Comparison of ENCODE assay signal across 8 mouse cellular contexts in genomic region chr11:98785772-98786281, GRCm38 (mm10). TPM values are rescaled to one million over a fixed set of nuclear protein-coding genes. Genes with fewer than 3 reads are reported as not detected.
DNase-seq lines count a peak whose midpoint lies in the region; ATAC-seq lines count a peak whose summit lies in the region.

No protein-coding gene starts in this region.

- H3K27ac ChIP-seq in embryonic facial prominence, embryonic 15.5 days (replicated peaks): peak overlapping the region; percentile 87
- H3K27ac ChIP-seq in heart, embryonic 11.5 days (ENCODE audit: low read depth, low read length): peak overlapping the region; percentile 97
- peak overlapping the region; percentile 95 for H3K27ac ChIP-seq in kidney, embryonic 14.5 days (ENCODE audit: low read depth, low read length)
- peak overlapping the region; percentile 59 for H3K27ac ChIP-seq in liver, embryonic 11.5 days (ENCODE audit: low read depth, low read length)

- peak; percentile 34 for DNase-seq in A20 (ENCODE audit: low read depth, low spot score)
- peak; percentile 82 for DNase-seq in adrenal gland, postnatal 10 days
- DNase-seq in liver, embryonic 11.5 days (ENCODE audit: low spot score): no peak
- peak; percentile 57 for DNase-seq in neural tube, embryonic 10.5 days (ENCODE audit: extremely low spot score, low spot score)
- peak; percentile 65 to 77 for DNase-seq in thymus, adult 18-20 months

- no peaks in the 10 kb centered on the region for H3K9me3 ChIP-seq in embryonic facial prominence, embryonic 15.5 days (replicated peaks)
- no peaks in the 10 kb centered on the region for H3K9me3 ChIP-seq in heart, embryonic 11.5 days (replicated peaks; ENCODE audit: control insufficient read depth, low read length)
- no peaks in the 10 kb centered on the region for H3K9me3 ChIP-seq in kidney, embryonic 14.5 days (ENCODE audit: control insufficient read depth, low read length)
- H3K9me3 ChIP-seq in liver, embryonic 11.5 days (ENCODE audit: control insufficient read depth, low read length): no peaks in the 10 kb centered on the region

- peak overlapping the region; percentile 32 for H3K4me2 ChIP-seq in embryonic facial prominence, embryonic 15.5 days (replicated peaks)
- peak overlapping the region; percentile 58 for H3K4me2 ChIP-seq in heart, embryonic 11.5 days
- H3K4me2 ChIP-seq in kidney, embryonic 14.5 days (replicated peaks; ENCODE audit: low read depth, low read length): peak overlapping the region; percentile 36
- H3K4me2 ChIP-seq in liver, embryonic 11.5 days: peak overlapping the region; percentile 53

- no peak for ATAC-seq in embryonic facial prominence, embryonic 15.5 days (ENCODE audit: insufficient number of reproducible peaks, low FRiP score, low TSS enrichment, low read depth)
- no peak for ATAC-seq in heart, embryonic 11.5 days (replicated peaks; ENCODE audit: insufficient number of reproducible peaks, low FRiP score, low TSS enrichment)
- ATAC-seq in kidney, embryonic 14.5 days (ENCODE audit: low FRiP score, low TSS enrichment): no peak
- no peak for ATAC-seq in liver, embryonic 11.5 days (replicated peaks; ENCODE audit: low FRiP score)

- 11% methylated on average over 12 of the region's 12 CpGs for WGBS in embryonic facial prominence, embryonic 15.5 days
- WGBS in heart, embryonic 11.5 days (ENCODE audit: insufficient replicate concordance): 6% methylated on average over 12 of the region's 12 CpGs
- 5% methylated on average over 12 of the region's 12 CpGs for WGBS in kidney, embryonic 14.5 days
- WGBS in liver, embryonic 11.5 days: 6% methylated on average over 12 of the region's 12 CpGs

- no peaks in the 10 kb centered on the region for H3K27me3 ChIP-seq in embryonic facial prominence, embryonic 15.5 days
- H3K27me3 ChIP-seq in heart, embryonic 11.5 days (ENCODE audit: control insufficient read depth, insufficient read depth, low read length): no peaks in the 10 kb centered on the region
- H3K27me3 ChIP-seq in kidney, embryonic 14.5 days (ENCODE audit: control insufficient read depth, insufficient read depth, low read length): no peaks in the 10 kb centered on the region
- no peaks in the 10 kb centered on the region for H3K27me3 ChIP-seq in liver, embryonic 11.5 days (replicated peaks; ENCODE audit: control insufficient read depth, insufficient read depth, low read length)

- 0 out of 2 replicates have a peak overlapping the region, but pooled peaks have one; percentile 8 for H3K4me3 ChIP-seq in embryonic facial prominence, embryonic 15.5 days (replicated peaks)
- H3K4me3 ChIP-seq in heart, embryonic 11.5 days (ENCODE audit: low read depth, low read length): no peak overlapping the region
- no peak overlapping the region for H3K4me3 ChIP-seq in kidney, embryonic 14.5 days (ENCODE audit: low read length)
- 0 out of 2 replicates have a peak overlapping the region, but pooled peaks have one; percentile 3 for H3K4me3 ChIP-seq in liver, embryonic 11.5 days (ENCODE audit: low read depth, low read length)

- no peak overlapping the region for H3K9ac ChIP-seq in embryonic facial prominence, embryonic 15.5 days
- H3K9ac ChIP-seq in heart, embryonic 11.5 days (ENCODE audit: low read depth, low read length): peak overlapping the region; percentile 64
- peak overlapping the region; percentile 47; the same call in 1 of the 2 replicates for H3K9ac ChIP-seq in kidney, embryonic 14.5 days (ENCODE audit: low read depth, low read length)
- no peak overlapping the region for H3K9ac ChIP-seq in liver, embryonic 11.5 days (ENCODE audit: low read depth, low read length)

- no peaks in the 10 kb centered on the region for H3K36me3 ChIP-seq in embryonic facial prominence, embryonic 15.5 days
- no peaks in the 10 kb centered on the region for H3K36me3 ChIP-seq in heart, embryonic 11.5 days (ENCODE audit: control insufficient read depth, insufficient read depth, low read length)
- H3K36me3 ChIP-seq in kidney, embryonic 14.5 days (ENCODE audit: control insufficient read depth, insufficient read depth, low read length): no peaks in the 10 kb centered on the region; the same call in 1 of the 2 replicates
- H3K36me3 ChIP-seq in liver, embryonic 11.5 days (ENCODE audit: control insufficient read depth, insufficient read depth, low read length): no peaks in the 10 kb centered on the region

- H3K4me1 ChIP-seq in embryonic facial prominence, embryonic 15.5 days: peaks cover 67% of the 10 kb centered on the region
- peaks cover 65% of the 10 kb centered on the region for H3K4me1 ChIP-seq in heart, embryonic 11.5 days (ENCODE audit: control insufficient read depth, insufficient read depth, low read length)
- peaks cover 61% of the 10 kb centered on the region for H3K4me1 ChIP-seq in kidney, embryonic 14.5 days (ENCODE audit: control insufficient read depth, insufficient read depth, low read length)
- H3K4me1 ChIP-seq in liver, embryonic 11.5 days (replicated peaks; ENCODE audit: control insufficient read depth, insufficient read depth, low read length): peaks cover 65% of the 10 kb centered on the region

RNA-seq across cellular contexts. Expression of gene Msl1, which starts 9.5 kb away (rescaled TPM):
- total RNA-seq in adrenal gland, postnatal 10 days (2021): 10 to 100 TPM; 79.4 to 88.6 TPM
- polyA plus RNA-seq in embryonic facial prominence, embryonic 15.5 days (2015; fragmentation: Nextera tagmentation; extraction: Ambion mirVana): 28.7 and 30.4 TPM in 2 replicates
- 15.9 and 17.1 TPM in 2 replicates for polyA plus RNA-seq in heart, embryonic 11.5 days (2014; fragmentation: Nextera tagmentation; extraction: Ambion mirVana)
- 21.6 and 33.7 TPM in 2 replicates for polyA plus RNA-seq in kidney, embryonic 14.5 days (2014; fragmentation: Nextera tagmentation; extraction: Ambion mirVana)
- 14.8 and 17.7 TPM in 2 replicates for polyA plus RNA-seq in liver, embryonic 11.5 days (2014; fragmentation: Nextera tagmentation; extraction: Ambion mirVana)

RNA-seq across cellular contexts. Expression of gene Nr1d1, which starts 10.7 kb away (rescaled TPM):
- total RNA-seq in adrenal gland, postnatal 10 days (2021): 10 to 100 TPM; 15.1 to 59.6 TPM
- polyA plus RNA-seq in embryonic facial prominence, embryonic 15.5 days (2015; fragmentation: Nextera tagmentation; extraction: Ambion mirVana): 1.7 and 1.8 TPM in 2 replicates
- 5.6 and 6.4 TPM in 2 replicates for polyA plus RNA-seq in heart, embryonic 11.5 days (2014; fragmentation: Nextera tagmentation; extraction: Ambion mirVana)
- 1.6 and 2.6 TPM in 2 replicates for polyA plus RNA-seq in kidney, embryonic 14.5 days (2014; fragmentation: Nextera tagmentation; extraction: Ambion mirVana)
- 2.1 and 2.7 TPM in 2 replicates for polyA plus RNA-seq in liver, embryonic 11.5 days (2014; fragmentation: Nextera tagmentation; extraction: Ambion mirVana)

RNA-seq across cellular contexts. Expression of gene Casc3, which starts 18.9 kb away (rescaled TPM):
- 10 to 100 TPM; 31.9 to 35.7 TPM for total RNA-seq in adrenal gland, postnatal 10 days (2021)
- polyA plus RNA-seq in embryonic facial prominence, embryonic 15.5 days (2015; fragmentation: Nextera tagmentation; extraction: Ambion mirVana): 37.0 and 42.2 TPM in 2 replicates
- 22.2 and 28.5 TPM in 2 replicates for polyA plus RNA-seq in heart, embryonic 11.5 days (2014; fragmentation: Nextera tagmentation; extraction: Ambion mirVana)
- 28.1 and 43.1 TPM in 2 replicates for polyA plus RNA-seq in kidney, embryonic 14.5 days (2014; fragmentation: Nextera tagmentation; extraction: Ambion mirVana)
- polyA plus RNA-seq in liver, embryonic 11.5 days (2014; fragmentation: Nextera tagmentation; extraction: Ambion mirVana): 34.8 and 35.6 TPM in 2 replicates

RNA-seq across cellular contexts. Expression of gene Thra, which starts 45.4 kb away (rescaled TPM):
- total RNA-seq in adrenal gland, postnatal 10 days (2021): 100 to 1,000 TPM; 135 to 184 TPM
- 51.0 and 51.2 TPM in 2 replicates for polyA plus RNA-seq in embryonic facial prominence, embryonic 15.5 days (2015; fragmentation: Nextera tagmentation; extraction: Ambion mirVana)
- polyA plus RNA-seq in heart, embryonic 11.5 days (2014; fragmentation: Nextera tagmentation; extraction: Ambion mirVana): 32.2 and 35.7 TPM in 2 replicates
- polyA plus RNA-seq in kidney, embryonic 14.5 days (2014; fragmentation: Nextera tagmentation; extraction: Ambion mirVana): 28.0 and 31.8 TPM in 2 replicates
- 26.6 and 31.6 TPM in 2 replicates for polyA plus RNA-seq in liver, embryonic 11.5 days (2014; fragmentation: Nextera tagmentation; extraction: Ambion mirVana)

RNA-seq across cellular contexts. Expression of gene Rapgefl1, which starts 50.8 kb away (rescaled TPM):
- 1 to 10 TPM in 1 of 2 experiments, under 1 TPM in 1; 0.93 to 1.6 TPM for total RNA-seq in adrenal gland, postnatal 10 days (2021)
- polyA plus RNA-seq in embryonic facial prominence, embryonic 15.5 days (2015; fragmentation: Nextera tagmentation; extraction: Ambion mirVana): 13.0 and 13.9 TPM in 2 replicates
- polyA plus RNA-seq in heart, embryonic 11.5 days (2014; fragmentation: Nextera tagmentation; extraction: Ambion mirVana): 0.57 and 0.73 TPM in 2 replicates
- 1.6 and 2.4 TPM in 2 replicates for polyA plus RNA-seq in kidney, embryonic 14.5 days (2014; fragmentation: Nextera tagmentation; extraction: Ambion mirVana)
- polyA plus RNA-seq in liver, embryonic 11.5 days (2014; fragmentation: Nextera tagmentation; extraction: Ambion mirVana): 0.39 and 0.55 TPM in 2 replicates

Comparison
In these comparisons a context has a peak if more than half of its experiments do, and no peak if none do; other contexts are left out.
1. H3K4me3 ChIP-seq: peak in embryonic facial prominence, embryonic 15.5 days (single experiment) and liver, embryonic 11.5 days (single experiment); none in heart, embryonic 11.5 days (single experiment) and kidney, embryonic 14.5 days (single experiment).
2. H3K9ac ChIP-seq: peak in heart, embryonic 11.5 days (single experiment) and kidney, embryonic 14.5 days (single experiment); none in embryonic facial prominence, embryonic 15.5 days (single experiment) and liver, embryonic 11.5 days (single experiment).
3. Peak in every context shown above with its lines, with median percentiles within 50 percentile points of each other: H3K27ac ChIP-seq and H3K4me2 ChIP-seq.